Mouse (Mus musculus): Measurements from ENCODE around the gene Klrg1.

Gene Klrg1

DNA sequence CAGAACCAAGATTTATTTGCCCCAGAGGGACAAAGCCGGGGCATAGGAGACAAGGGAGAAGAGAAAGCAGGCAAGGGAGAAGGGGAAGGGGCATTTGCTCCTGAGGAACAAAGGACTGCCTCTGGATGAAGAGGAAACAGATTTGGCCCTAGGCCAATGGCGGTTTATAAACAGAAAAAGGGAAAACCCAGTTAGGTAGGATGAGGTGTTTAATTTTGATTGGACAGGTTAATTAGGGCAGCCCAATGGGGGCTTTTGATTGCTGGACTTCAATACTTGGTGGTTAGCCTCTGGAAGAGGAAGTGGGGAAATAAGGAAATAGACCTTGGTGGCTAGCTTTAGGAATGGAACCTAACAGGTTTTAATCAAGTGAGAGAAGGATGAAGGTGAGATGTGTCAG is 9.5 kb upstream of the Klrg1 start:
- no peak for DNase-seq (ENCODE audit: low spot score in 2 of 2)

DNA sequence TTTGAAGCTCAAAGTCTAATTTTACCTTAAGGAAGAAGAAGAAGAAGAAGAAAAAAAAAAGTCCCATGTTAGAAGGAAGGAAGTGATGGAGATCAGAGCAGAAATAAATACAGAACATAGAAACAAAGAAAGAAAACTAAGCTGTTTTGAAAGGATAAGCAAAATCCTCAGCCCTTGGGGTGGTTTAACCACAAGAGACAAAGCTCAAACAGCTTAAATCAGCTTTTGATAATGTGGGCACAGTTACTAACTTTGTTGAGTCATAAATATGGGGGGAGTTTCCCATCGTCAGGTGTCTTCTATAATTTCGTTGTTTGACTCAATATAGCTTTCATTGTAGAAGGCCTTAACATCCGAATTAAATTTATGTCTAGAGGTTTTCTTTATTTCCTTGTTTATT is 9.1 kb upstream of the Klrg1 start:
- DNase-seq (ENCODE audit: low spot score in 2 of 2): no peak

GRCm38 (mm10) chr6:122291264-122291663 is 8.6 kb upstream of the Klrg1 start:
- DNase-seq (ENCODE audit: low spot score in 2 of 2): no peak

DNA sequence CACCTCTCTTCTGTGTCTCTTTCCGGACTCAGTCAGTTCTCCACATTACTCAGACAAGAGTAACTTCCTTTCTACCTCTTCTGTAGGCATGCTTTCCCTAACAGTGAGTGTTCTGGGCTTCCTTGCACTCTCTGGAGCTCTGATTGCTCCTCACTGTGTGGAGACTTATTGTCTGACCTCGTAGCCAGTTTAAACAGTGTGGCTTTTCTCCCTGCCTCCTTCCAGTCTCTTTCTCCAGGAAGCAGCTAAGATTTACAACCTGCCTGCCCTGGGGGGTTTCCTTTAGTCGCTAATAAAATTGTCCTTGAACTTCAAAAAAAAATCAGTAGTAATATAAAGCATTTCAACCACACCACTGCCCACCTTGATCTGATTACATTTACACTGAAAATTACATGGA is 7.6 kb upstream of the Klrg1 start:
- no peak for DNase-seq (ENCODE audit: low spot score in 2 of 2)

DNA sequence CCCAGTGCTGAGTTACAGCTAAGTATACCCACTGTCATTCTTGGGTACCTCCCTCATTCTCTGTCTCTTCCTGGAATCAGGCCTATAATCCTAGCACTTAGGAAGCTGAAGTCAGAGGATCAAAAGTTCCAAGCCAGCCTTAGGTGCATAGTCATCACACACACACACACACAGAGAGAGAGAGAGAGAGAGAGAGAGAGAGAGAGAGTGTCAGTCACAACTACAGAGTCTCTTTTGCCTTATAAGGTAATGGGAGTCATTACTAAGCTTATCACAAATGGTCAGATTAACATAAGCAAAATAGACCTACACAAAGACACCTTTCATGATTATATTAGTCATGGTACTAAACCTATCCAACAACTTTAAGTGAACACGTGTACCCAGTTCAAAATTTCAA is 6.6 kb upstream of the Klrg1 start:
- DNase-seq (ENCODE audit: low spot score in 2 of 2): no peak

GRCm38 (mm10) chr6:122288263-122288662 is 5.6 kb upstream of the Klrg1 start:
- no peak for DNase-seq (ENCODE audit: low spot score in 2 of 2)

DNA sequence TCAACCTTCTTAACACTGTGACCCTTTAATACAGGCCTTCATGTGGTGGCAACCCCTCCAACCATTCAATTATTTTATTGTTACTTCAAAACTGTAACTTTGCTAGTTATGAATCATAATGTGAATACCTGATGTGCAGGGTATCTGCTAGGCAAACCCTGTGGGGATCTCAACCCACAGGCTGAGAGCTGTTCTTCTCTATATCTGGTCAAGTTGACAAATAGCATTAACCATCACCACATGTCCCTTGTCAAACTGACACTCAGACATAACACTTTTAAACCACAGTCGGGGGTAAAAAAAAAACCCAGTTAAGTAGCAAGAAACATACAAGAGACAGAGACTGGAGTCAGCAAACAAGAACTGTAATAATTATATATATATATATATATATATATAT is 2.1 kb upstream of the Klrg1 start:
- no peak for DNase-seq (ENCODE audit: low spot score in 2 of 2)

DNA sequence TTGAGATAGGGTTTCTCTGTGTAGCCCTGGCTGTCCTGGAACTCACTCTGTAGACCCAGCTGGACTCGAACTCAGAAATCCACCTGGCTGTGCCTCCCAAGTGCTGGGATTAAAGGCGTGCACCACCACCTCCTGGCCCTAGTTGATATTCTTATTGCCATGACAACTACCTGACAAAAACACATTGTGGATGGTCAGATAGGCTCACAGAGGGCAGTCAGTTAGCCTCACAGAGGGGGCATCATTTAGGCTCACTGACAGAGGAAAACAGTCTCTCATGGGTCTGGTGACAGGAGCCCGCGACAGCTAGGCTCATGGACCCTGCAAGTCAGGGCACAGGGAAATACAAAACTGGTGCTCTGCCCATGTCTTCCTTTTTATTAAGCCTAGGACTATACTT is 1.6 kb upstream of the Klrg1 start:
- no peak for DNase-seq (ENCODE audit: low spot score in 2 of 2)

GRCm38 (mm10) chr6:122283429-122283828 is 747 bp upstream of the Klrg1 start:
- DNase-seq (ENCODE audit: low spot score in 2 of 2): no peak

- no peak for DNase-seq (ENCODE audit: low spot score in 2 of 2)
These were observed 6.1 kb downstream of the Klrg1 start for GRCm38 (mm10) chr6:122276565-122276964.

DNA sequence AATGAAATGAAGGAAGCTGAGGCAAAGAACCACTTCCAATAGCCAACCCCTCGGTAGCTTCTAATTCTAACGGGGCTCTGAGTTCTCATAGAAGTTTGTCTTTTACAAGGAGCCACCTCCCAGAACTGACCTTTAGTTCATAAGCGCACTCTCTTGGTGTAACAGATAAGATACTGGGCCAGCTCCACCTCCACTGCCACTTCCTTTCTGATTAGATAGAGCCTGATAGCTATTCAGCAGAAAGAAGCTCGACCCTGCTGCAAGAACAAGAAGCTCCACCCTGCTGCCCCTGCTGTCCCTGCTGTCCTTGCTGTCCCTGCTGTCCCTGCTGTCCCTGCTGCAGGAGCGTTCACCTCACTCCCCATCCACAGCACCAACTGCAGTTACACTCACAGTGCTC is 8.1 kb downstream of the Klrg1 start:
- no peak for DNase-seq (ENCODE audit: low spot score in 2 of 2)

- DNase-seq (ENCODE audit: low spot score in 2 of 2): no peak
These were observed 12.5 kb downstream of the Klrg1 start for GRCm38 (mm10) chr6:122270152-122270551.

DNA sequence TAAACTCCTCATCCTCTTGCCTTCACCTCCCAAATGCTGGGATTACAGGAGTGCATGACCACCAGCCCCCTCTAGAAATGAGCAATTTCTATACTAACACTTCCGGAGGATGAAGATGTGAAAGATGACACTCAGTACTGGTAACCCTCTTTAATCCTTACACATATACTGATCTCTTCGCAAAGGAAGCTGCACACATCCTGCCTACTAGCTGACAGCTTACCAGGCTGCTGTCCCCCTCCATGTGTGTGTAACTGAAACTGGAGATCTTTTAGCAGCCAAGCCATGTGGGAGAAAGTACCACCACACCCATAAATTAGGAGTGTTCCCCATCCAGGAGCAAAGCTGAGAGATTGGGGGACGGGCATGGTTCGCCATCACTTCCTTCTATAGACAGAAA is 13.5 kb downstream of the Klrg1 start:
- peak in 1 of 2 experiments; percentile 49 for DNase-seq (ENCODE audit: low spot score in 2 of 2)

DNA sequence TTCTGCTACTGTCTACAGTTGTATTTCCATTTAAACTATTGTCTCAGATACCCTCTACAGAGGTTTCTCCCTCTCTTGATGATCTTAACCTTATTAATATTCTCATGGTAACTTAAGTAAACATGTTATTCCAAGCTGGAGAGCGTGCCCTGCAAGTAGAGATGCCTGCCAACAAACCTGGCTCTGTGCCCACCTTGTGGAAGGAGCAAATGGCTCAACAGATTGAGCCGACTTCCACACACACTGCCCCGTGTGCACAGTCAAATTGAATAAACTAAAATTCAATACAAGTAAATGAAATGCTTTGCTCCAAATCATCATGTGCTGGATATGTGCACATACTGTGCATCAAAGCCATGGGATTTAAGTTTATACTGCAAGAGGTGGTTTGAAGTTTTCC is 14.1 kb downstream of the Klrg1 start:
- no peak for DNase-seq (ENCODE audit: low spot score in 2 of 2)

- no peak for DNase-seq (ENCODE audit: low spot score in 2 of 2)
These were observed 20.1 kb downstream of the Klrg1 start for GRCm38 (mm10) chr6:122262543-122262942.

DNA sequence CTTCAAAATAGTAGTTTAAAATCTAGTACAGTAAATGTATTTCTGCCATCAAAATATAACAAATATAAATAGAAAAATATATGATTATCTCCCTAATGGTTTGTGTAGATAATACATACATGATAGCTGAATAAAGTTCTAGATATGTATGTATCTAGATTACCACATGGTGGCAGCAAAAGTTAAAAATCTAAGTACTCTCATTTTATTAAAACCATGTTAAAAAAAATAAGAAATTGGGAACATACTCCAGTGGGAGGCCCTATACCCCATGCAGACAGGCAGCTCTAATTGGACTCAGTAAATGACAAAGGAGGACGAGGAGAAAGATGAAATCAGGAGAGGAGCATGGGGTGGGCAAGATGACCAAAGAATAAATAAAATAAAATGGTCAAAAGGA is 30.5 kb downstream of the Klrg1 start:
- DNase-seq (ENCODE audit: low spot score in 2 of 2): no peak

DNA sequence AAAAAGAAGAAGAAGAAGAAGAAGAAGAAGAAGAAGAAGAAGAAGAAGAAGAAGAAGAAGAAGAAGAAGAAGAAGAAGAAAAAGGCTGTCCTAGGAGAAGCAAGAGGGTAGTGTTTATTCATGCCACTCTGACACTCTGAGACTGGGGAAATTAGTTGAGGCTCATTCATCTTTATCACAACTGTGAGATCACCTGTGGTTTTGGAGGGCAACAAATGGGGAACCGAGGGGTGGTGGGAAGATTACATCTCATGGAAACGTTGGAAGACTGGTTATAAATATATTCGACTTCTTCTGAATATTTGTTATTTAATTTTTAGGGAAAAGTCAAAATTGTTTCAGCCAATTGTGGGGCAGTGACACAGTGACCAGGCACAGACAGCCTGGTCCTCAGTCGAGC is 32.6 kb downstream of the Klrg1 start:
- no peak for DNase-seq (ENCODE audit: low spot score in 2 of 2)
